Mouse (Mus musculus) CD8-positive naive resting alpha-beta T cell, adult 57 days (primary cell): ENCODE measurements around the gene Gm39115. TPM values are rescaled to one million over a fixed set of nuclear protein-coding genes. Genes with fewer than 3 reads are reported as not detected.

Experiments used
- total RNA-seq: library from RNA; stranded (reverse); gene quantifications from one replicate; pipeline ENCODE4 v1.2.4, GENCODE M21; 2023

Gene Gm39115
- total RNA-seq: not detected

GRCm38 (mm10) chr7:142135934-142136333, at the start of gene Gm39115:
Gene Gm39115, minus strand, starts transcription at chr7:142136034.

GRCm38 (mm10) chr7:142175905-142176304, 40.1 kb upstream of the Gm39115 start, which contains the start of gene Krtap5-2:
Gene Krtap5-2, minus strand, starts transcription at chr7:142176005.

DNA sequence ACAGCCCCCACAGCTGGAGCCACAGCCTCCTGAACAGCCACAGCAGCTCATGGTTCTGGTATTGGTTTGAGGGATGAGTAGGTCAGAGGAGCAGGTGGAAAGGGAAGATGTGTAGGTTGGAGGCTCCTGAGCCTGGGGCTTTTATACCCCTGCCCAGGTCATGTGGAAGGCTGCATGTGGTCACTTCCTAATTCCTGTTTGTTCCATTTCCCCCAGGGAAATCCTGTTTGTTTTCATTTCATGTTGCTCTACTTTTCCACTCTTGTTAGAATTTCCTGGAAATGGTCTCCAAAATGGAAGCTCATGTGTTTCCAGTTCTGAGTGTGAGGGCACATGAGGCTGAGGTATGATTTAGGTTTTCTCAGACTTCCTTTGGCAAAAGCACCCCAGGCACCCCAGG, 29.8 kb upstream of the Gm39115 start, which contains the start of gene Gm4553:
Gm4553 (minus strand) TSS at position 101 of the 400 bp plus-strand sequence.

DNA sequence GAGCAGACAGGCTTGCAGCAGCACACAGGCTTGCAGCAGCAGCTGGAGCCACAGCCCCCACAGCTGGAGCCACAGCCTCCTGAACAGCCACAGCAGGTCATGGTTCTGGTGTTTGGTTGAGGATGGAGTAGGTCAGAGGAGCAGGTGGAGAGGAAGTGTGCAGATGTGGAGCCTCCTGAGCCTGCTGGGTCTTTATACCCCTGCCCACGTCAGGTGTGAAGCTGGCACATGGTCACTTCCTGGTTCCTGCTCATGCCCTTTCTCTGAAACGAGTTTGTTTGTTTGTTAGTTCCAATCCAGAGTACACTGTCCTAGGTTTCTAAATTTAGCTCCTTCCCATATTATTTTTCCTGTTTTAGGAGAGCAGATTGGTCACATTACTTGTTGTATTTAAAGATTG, 21.2 kb upstream of the Gm39115 start, which contains the start of gene Gm29735:
Gm29735 (minus strand) TSS at position 101 of the 400 bp plus-strand sequence.

GRCm38 (mm10) chr7:142144507-142144906, 8.7 kb upstream of the Gm39115 start, which contains the start of gene Gm45337:
Gene Gm45337, minus strand, starts transcription at chr7:142144607.

GRCm38 (mm10) chr7:142120629-142121028, 15.2 kb downstream of the Gm39115 start, which contains the start of gene Gm45618:
Gene Gm45618, minus strand, starts transcription at chr7:142120729.

GRCm38 (mm10) chr7:142095183-142095931, 40.5 kb downstream of the Gm39115 start, which contains the start of gene Dusp8:
Gene Dusp8, minus strand, starts transcription at chr7:142095843.

Other genes with a start within 250 kb of the Gm39115 start
- 65.4 TPM for gene Tollip, start 217.5 kb downstream of the Gm39115 start, total RNA-seq
- not detected for gene Brsk2, start 186.3 kb downstream of the Gm39115 start, total RNA-seq
- gene Mob2, start 75.0 kb downstream of the Gm39115 start, total RNA-seq: 56.5 TPM
- gene Dusp8, start 40.2 kb downstream of the Gm39115 start, total RNA-seq: 3.0 TPM
- not detected for gene Gm45618, start 15.3 kb downstream of the Gm39115 start, total RNA-seq
- gene Gm45337, start 8.6 kb upstream of the Gm39115 start, total RNA-seq: not detected
- gene Gm29735, start 21.1 kb upstream of the Gm39115 start, total RNA-seq: not detected
- not detected for gene Gm4553, start 29.7 kb upstream of the Gm39115 start, total RNA-seq
- not detected for gene Krtap5-2, start 40.0 kb upstream of the Gm39115 start, total RNA-seq
- gene Gm10153, start 54.4 kb upstream of the Gm39115 start, total RNA-seq: not detected
- gene Krtap5-3, start 65.3 kb upstream of the Gm39115 start, total RNA-seq: not detected
- gene Gm7579, start 75.8 kb upstream of the Gm39115 start, total RNA-seq: not detected
- gene Krtap5-5, start 93.9 kb upstream of the Gm39115 start, total RNA-seq: not detected
- not detected for gene Gm40460, start 105.0 kb upstream of the Gm39115 start, total RNA-seq
- gene Gm2431, start 122.3 kb upstream of the Gm39115 start, total RNA-seq: not detected
- not detected for gene Gm4559, start 138.3 kb upstream of the Gm39115 start, total RNA-seq
- not detected for gene Krtap5-1, start 161.1 kb upstream of the Gm39115 start, total RNA-seq
- not detected for gene Krtap5-4, start 167.5 kb upstream of the Gm39115 start, total RNA-seq
- gene Ifitm10, start 237.7 kb upstream of the Gm39115 start, total RNA-seq: 14.5 TPM
- 3.6 TPM for gene Gm49369, start 246.6 kb upstream of the Gm39115 start, total RNA-seq